Mouse (Mus musculus) spleen, postnatal 36 days (tissue): ENCODE data around the gene Ybx3.
A peak's percentile ranks its signal among the peaks of the same experiment; 100 is the strongest.

Experiments
- DNase-seq, 2 experiments: peaks; one replicate each; pipeline ENCODE4 v3.0.0; 2022; ENCODE audit warnings: low spot score in 2 of 2, mixed read lengths in 1 of 2

Ybx3 gene

DNA sequence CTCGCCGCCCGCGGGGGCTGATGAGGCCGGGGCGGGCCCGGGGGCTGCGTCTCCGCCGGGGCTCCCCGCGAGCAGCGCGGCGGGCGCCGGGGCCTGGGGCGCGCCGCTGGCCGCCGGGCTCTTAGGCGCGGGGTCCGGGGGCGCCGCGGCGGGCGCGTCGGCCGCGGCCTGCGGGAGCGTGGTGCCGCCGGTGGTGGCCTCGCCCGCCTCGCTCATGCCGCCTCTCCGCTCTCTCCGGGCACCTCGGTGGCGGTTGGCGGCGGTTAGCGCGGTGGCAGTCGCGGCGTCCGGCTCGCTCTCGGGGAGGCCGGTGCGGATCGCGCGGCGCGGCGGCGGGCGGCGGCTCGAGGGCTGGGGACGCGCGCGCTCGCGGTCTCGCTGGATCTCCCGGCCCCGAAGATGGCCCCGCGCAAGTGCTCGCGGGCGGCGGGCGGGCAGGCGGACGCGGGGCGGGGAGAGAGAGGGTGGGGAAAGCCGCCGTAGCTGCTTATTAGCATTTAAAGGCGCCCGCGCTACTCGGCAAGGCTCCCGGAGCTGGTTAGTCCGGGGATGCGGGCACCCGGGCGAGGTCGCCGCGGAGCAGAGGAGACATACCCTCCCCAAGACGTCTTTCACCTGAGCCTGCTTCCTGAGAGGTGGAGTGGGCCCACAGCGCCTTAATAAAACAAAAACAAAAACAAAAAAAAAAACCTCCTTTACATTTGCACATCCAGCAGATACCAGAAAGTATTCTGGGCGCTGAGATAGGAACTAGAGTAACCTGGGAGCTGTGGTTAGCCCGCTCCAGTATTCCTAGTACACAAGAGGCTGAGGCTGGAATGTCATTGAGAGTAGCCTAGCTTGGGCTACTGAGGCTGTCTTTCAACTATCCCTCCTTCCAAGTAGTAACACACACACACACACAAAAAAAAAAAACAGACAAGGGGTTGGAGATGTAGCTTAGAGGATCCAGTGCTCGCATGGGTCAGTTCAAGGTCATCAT lies at the start of gene Ybx3:
TSS of gene Ybx3 (minus strand) at position 437 of the 982 bp plus-strand sequence.
- DNase-seq, result peak; percentile 82 to 84

DNA sequence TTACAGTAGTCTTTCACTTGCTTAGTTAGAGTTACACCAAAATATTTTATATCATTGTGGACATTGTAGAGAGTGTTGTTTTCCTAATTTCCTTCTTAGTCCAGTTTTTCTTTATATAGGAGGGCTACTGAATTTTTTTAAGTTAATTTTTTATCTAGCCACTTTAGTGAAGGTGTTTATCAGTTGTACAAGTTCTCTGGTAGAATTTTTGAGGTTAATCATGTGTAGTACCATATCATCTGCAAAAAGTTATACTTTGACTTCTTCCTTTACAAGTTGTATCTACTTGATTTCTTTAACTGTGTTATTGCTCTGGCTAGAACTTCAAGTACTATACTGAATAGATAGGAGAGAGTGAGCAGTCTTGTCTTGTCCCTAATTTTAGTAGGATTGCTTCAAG lies 48.4 kb upstream of the Ybx3 start:
- DNase-seq, result no peak

DNA sequence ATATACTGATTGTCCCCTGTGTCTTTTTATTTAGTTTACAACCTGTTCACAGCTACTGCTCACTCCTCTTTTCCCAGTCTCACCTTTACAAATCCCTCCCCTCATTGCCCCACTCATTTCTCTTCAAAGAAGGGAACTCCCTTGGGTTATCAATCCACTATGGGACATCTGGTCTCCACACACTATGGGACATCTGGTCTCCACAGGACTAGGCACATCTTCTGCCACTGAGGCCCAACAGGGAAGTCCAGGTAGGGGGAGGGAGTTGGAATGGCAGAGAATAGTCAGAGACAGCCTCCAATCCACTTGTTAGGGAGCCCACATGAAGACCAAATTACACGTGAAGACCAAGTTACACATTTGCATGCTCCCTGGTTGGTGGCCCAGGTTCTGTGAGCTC lies 45.8 kb upstream of the Ybx3 start:
- no peak for DNase-seq

DNA sequence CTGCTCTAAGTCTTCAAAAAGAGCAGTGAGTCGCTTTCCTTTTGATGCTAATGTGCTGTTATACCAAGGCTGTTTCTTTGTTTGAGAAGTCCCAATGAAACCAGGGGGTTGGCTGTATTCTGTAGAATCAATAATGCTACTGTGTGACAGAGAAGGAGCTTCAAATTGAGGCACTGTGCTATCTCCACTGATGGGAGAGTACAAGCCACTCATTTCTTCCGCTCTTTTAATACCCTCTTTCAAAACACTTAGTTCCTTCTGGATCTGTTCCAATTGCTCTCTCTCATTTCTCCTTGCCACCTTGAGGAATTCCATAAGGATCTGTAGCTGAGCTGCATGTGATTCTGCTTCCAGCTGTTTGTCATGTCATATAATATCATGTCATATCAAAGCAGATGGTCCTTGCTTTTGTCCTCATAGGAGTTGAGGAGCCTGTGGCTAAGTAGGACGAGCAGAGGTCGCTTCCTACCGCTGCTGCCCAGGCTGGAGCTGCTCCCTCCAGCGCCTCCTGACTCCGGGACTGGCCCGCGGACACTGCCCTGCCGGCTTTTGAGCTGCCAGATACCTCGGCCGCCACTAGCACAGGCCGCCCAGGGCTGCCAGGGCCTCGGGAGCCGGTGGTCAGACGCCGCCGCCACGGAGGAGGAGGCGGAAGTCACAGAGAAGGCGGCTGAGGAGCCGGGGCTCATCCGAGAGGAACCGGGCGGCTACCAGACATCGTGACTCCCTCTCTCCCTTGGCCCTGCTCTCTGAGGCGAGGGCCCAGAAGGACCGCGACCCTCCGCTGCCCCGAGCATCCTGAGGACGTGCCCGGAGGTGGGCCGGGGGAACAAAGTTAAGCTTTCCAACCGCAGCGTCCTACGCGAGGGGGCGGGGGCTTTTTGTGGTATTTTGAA lies 45.1 kb upstream of the Ybx3 start:
- DNase-seq, result no peak

DNA sequence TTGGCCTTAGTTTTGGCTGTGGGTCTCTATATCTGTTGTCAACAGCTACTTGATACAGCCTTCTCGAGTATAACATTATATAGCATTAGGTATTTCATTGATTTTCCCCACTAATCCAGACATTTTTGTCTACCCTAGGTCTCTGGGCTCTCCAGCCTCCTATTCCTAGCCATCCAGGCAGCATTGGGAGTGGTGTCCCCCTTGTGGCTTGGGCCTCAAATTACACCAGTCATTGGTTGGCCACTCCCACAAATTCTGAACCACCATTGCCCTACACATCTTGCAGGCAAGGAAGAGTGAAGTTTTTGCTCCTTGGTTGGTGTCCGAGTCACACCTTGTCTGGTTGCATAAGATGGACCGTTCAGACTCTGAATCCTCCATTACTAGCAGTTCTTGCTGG lies 33.3 kb upstream of the Ybx3 start:
- DNase-seq, result no peak

DNA sequence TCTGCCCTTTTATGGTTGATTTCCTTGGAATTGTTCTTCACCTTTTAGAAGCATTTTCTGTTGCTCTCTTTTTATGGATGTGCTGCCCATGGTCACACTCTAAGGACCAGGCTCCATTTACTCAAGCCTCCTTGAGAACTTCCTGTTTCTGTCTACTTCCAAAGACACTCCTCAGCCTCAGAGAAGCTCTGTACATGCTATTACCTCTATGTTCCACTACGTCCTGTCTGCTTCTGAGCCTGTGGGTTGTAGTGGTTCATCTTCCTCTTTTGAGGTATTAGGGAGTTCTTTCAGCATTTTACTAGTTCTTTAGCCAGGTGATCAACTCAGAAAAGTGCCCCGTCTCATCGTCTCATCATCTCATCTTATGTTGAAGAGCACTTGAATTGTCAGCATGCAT lies 31.3 kb upstream of the Ybx3 start:
- no peak for DNase-seq

DNA sequence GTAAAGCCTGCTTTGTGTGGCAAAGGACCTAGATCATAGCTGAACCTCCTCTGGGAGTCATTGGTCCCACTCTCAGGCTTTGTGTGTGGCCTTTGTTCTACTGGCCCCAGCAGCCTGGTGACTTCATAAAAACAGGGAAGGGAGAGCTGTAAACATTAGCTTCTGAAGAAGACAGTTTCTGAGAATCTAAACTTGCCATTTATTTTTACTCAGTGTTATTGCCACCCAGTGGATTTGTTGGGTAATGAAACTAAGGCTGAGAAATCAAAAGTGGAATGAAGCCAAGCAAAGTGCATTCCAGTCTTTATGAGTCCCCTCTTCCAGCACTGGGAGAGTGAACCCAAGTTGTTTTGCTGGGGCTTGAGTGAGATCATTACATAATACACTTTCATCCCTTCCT lies 30.5 kb upstream of the Ybx3 start:
- DNase-seq, result peak in 1 of 2 experiments; percentile 5

DNA sequence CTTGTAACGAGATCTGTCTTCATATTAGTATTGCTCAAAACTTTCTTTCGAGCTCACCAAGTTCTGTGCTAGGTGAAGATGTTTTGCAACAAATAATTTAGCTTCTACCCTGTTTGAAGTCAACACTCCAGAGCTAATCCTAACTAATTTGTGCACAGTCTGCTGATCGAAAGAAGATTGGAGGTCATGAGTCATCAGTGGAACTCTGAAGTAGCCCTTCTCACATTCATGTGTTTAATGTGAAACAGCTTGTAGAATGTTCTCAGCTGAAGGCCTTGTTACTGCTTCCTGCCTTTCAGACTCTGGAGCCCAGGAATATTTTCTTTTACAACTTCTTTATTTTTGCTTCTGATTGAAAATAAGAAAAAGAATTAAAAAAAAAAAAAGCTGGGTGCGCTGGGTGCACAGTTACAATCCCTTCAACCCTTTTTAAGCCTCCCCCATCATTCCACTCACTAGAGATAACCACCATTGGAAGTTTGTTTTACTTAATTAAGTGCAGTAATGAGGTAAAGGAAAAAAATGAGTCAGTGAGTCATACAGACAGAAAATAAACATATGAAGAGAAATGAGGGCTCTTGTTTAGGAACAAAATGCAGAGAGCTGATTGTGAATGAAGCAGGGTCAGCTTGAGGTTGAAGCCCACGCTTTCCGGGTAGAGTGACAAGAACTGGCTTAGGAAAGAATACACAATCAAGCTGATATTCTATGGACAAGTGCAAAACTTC lies 23.0 kb upstream of the Ybx3 start:
- DNase-seq, result no peak

DNA sequence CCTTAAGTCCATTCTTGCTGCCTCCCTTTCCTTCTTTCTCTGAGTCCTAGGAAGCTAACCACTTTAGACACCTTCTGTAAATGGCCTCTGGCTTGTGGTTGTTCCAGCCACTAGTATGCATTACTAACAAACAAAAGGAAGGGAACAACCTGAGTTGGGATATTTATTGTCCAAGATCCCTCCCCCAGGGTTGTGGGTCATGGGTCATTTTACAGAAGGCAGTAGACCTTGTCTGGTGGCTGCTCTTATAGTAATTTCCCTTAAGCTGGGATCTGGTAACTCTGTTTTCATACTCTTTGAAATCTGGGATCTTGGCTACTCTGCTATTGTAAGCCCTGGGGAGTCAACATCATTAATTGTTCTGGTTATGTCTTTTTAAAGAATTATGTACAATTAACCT lies 18.7 kb upstream of the Ybx3 start:
- no peak for DNase-seq

DNA sequence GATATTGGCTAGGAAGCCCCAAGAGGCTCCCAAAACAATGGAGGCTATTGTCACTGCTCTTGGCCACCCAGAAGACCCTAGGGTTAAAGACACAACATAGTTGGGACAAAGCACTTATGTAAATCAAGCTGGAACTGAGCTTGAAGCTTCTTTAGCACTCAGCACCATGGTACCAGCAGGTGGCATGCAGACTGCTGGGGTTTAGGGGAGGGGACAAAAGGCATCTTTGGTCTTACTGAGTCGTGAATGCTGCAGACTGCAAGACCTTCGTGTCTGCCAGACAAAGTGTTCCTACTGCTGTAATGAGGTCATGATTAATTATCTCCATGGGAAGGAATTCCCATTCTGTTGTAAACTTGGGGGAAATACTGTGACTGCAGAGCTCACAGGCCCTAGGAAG lies 17.6 kb upstream of the Ybx3 start:
- DNase-seq, result no peak

DNA sequence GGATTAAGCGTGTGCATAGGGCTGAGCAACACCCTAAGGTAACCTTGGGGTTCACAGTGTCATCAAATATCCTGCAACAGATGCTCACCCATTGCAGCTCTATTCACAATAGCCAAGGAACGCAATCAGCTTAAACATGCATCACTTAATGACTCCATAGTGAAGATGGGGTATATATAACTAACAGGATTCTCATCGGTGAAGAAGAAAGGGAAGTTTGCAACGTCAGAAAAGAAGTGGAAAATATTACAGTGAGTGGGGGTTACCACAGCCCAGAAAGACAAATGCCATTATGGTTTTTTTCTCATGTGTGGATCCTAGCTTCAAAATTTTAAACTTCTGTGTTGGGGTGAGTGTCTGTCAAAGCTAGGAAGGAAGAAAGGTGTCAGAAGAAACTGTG lies 16.9 kb upstream of the Ybx3 start:
- no peak for DNase-seq

DNA sequence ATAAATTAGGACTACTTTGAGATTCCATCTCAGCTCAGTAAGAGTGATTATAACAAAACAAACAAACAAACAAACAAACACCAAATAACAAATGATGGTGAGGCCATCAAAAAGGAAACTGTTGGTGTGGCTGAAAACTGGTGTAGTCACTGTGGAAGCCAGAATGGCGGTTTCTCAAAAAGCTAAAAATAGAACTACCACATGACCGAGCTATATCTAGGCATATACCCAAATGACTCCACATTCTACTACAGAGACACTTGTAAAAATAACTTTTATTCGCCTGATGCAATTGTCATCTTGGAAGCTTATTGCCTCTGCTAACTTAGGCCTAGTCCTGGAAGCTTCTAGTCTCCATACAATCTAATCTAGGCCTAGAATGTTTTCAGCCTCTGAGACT lies 16.0 kb upstream of the Ybx3 start:
- DNase-seq, result no peak

DNA sequence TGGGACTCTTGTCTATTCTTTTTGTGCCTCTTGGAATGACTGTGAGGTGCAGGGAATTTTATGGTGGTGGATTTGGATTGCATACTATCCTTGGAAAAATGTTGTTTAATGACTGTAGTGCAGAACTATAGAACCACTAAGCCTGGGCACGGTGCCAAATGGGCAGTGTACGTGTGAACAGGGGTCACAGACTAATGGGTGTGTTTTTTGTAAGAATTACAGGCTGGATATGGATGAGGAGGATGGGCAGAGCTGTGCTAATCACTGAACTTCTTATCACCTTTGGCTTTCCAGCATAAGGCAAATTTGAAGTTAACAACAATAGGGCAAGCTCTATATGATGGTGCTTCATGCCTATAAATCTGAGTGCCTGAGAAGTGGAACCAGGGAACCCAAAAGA lies 14.8 kb upstream of the Ybx3 start:
- DNase-seq, result no peak

DNA sequence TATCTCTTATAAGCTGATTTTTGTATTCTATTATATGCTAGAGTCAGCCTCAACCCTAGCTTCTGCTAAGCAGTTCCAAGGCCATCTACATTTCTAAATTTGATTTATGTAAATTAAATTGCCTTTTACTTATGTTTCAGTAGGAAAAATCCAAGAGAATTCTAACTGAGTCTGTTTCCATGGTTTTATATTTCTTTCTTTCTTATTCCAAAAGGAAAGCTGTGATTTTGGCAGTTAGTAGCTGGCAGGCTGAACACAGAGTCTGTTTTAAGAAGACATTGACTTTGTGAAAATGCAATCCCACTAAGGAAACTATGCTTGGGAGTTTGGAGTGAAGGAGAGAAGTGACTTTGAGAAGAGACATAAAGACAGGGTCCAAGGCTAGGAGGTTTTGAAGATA lies 14.3 kb upstream of the Ybx3 start:
- DNase-seq, result no peak

DNA sequence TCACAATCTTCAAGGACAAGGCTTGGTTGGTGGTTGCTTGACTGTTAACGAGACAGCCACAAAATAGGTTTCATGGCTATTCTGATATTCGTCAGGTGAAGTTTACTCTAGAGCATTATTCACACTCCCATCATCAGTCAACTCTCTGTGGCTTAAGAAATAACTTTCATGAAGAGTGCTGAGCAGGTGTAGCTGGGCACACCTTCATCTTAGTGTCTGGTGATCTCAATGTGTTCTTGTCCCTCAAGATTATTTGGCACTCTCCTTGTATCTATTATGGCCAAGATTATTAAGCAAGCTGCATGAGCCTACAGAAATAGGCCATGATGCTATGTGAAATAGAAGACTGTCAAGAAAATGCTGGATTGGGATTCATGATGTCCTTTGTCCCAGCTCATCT lies 13.0 kb upstream of the Ybx3 start:
- DNase-seq, result no peak

DNA sequence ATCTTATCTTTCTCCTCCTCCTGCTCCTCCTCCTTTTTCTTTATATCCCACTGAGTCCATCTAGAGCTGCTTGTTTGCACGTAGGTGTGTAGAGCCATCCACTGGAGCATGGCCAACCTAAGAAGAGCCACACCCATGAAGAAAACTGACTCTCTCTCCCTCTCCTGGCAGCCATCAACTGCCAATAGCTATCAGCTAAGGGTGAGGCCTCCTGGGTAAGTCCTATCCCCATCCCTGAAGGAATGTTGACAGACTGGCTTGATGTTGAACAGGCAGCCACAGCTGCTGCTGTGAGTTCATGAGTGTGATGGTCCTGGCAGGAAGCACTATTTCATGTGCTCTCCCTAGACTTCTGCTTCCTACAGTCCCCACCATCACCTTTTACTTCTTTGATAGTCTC lies 8.4 kb upstream of the Ybx3 start:
- DNase-seq, result peak in 1 of 2 experiments; percentile 37

DNA sequence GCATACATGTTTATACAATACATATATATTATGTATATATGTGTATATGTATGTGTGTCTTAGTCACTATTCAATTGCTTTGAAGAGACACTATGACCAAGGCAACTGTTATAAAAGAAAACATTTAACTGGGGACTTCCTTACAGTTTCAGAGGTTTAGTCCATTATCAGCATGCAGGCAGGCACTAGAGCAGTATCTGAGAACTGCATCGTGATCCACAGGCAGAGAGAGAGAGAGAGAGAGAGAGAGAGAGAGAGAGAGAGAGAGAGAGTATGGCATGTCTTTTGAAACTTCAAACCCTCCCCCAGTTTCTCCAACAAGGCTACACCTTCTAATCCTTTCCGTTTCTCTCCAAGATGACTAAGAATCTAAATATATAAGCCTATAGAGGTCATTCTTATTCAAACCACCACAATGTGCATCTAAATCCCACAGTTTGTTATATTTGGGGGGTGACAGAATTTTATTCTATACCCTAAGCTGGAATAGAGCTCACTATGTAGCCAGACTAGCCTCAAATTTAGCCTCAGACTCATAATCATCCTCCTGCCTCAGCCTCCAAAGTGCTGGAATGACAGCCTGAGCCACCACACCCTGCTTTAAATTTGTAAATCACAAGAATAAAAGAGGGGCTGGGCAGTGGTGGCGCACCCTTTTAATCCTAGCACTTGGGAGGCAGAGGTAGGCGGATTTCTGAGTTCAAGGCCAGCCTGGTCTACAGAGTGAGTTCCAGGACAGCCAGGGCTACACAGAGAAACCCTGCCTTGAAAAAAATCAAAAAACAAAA lies 5.8 kb upstream of the Ybx3 start:
- DNase-seq, result peak in 1 of 2 experiments; percentile 10

DNA sequence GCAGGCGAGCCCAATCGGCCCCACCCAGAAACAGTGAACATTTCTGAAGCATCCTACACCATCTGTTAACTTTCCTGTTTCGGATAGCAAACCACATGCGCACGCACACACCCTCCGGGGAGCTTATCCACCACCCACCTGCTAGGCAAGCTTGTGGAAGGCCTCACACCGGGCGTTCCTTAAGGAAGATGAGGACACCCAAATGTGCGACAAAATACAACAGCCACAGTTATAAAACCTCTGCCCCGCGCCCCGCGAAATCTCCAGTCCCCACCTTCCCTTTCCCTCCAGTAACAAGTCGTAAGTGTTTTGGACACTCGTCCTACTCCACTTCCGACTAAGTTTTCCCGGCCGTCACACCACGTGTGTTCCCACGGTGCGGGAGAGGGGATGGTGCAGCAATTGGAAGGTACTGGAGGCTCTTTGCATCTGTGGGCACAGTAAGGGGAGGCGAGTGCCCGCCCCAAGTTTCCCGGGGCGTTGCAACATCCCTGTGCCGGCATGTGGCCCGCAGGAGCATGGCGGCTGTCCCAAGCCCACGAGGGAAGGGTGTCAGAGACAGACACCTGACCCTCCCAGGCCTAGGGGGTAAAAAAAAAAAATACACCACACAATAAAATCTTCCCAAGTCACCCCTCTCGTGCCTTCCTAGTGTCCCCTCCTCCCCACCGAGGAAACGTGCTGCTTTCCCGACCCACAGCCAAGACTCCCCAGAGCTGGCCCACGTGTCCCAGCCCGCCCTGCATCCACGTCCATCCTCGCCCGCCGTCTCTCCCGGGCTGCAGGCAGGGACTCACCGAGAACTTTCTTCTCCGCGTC lies 846 bp downstream of the Ybx3 start:
- peak; percentile 59 to 72 for DNase-seq

DNA sequence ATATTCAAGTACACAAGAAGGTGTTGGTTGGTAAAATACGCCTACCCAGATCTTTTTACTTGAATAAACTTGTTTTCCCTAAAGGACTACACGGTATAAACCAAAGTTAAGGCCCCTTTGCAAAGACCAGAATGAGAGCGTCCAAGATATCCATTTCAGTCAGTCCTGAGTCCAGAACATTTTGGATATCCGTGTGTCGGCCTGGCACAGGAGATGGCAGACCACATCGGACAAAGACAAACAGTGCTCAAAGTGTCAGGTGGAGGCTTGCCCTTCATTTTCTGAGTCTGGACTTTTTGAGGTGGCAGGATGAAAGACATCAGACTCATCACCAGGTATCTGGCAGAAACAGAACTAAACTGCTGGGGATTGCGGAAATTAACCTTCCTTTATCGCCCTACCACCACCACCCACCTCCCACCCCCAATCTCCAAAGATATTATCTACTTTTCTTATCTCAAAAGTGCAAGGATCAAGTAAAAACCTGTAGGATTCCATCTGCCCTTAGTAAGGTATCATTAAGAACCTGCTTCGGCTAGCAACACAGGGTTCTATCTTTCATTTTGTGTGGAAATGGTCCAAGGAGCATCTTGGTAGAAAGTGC lies 1.8 kb downstream of the Ybx3 start:
- DNase-seq, result no peak

DNA sequence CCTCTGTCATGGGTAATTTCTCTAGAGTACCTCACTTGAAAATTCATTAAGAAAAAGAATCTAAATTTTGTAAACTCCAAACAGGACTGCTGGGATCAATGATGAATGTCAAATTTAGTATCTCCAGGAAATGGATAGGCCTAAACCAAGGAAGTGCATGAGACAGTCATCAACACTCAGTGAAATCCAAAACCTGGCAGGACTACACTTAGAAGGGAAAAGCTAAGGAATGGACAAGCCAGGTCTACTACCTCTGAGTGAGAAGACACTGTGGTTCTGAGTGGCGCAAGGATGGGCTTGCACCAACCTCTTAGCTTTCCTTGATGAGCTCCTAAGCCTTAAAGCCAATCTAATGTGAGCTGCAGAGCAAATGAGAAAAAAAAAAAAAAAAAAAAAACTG lies 2.8 kb downstream of the Ybx3 start:
- DNase-seq, result no peak
